Mouse (Mus musculus) lung, adult 18-20 months (tissue): ENCODE data around the gene Gm20458.

ENCODE experiments used
- DNase-seq, 2 experiments: peaks; one replicate each; pipeline ENCODE4 v3.0.0; 2022; ENCODE audit warnings: mixed read lengths in 2 of 2

The Gm20458 gene

GRCm38 (mm10) chr2:164435216-164436090 lies 25.3 kb upstream of the Gm20458 start:
- DNase-seq, result peak; percentile 53 to 79

GRCm38 (mm10) chr2:164436215-164436913 lies 24.4 kb upstream of the Gm20458 start:
- no peak for DNase-seq

- peak; percentile 75 to 81 for DNase-seq
Observed at GRCm38 (mm10) chr2:164436961-164437360, 23.8 kb upstream of the Gm20458 start.

- no peak for DNase-seq
Observed at GRCm38 (mm10) chr2:164437710-164438109, 23.1 kb upstream of the Gm20458 start.

GRCm38 (mm10) chr2:164438257-164438656 lies 22.5 kb upstream of the Gm20458 start:
- DNase-seq, result no peak

- no peak for DNase-seq
Observed at GRCm38 (mm10) chr2:164439001-164439421, 21.8 kb upstream of the Gm20458 start.

GRCm38 (mm10) chr2:164440314-164440713 lies 20.5 kb upstream of the Gm20458 start:
- peak; percentile 82 to 86 for DNase-seq

GRCm38 (mm10) chr2:164441155-164441554 lies 19.6 kb upstream of the Gm20458 start:
- DNase-seq, result peak; percentile 59 to 69

- no peak for DNase-seq
Observed at GRCm38 (mm10) chr2:164441731-164442130, 19.0 kb upstream of the Gm20458 start.

GRCm38 (mm10) chr2:164442315-164443050 lies 18.3 kb upstream of the Gm20458 start:
- peak; percentile 58 to 74 for DNase-seq

GRCm38 (mm10) chr2:164443051-164443437 lies 17.7 kb upstream of the Gm20458 start:
- DNase-seq, result peak; percentile 92 to 95

- DNase-seq, result peak in 1 of 2 experiments; percentile 41
Observed at GRCm38 (mm10) chr2:164443460-164444000, 17.2 kb upstream of the Gm20458 start, which contains the start of gene Sdc4. Sdc4 (minus strand) TSS chr2:164443887.

GRCm38 (mm10) chr2:164444701-164445100 lies 16.1 kb upstream of the Gm20458 start:
- no peak for DNase-seq

- DNase-seq, result no peak
Observed at GRCm38 (mm10) chr2:164445399-164446085, 15.2 kb upstream of the Gm20458 start.

GRCm38 (mm10) chr2:164446086-164446469 lies 14.7 kb upstream of the Gm20458 start:
- no peak for DNase-seq

GRCm38 (mm10) chr2:164448140-164448539 lies 12.6 kb upstream of the Gm20458 start:
- no peak for DNase-seq

GRCm38 (mm10) chr2:164448921-164449320 lies 11.8 kb upstream of the Gm20458 start:
- no peak for DNase-seq

- peak in 1 of 2 experiments; percentile 66 for DNase-seq
Observed at GRCm38 (mm10) chr2:164449341-164450042, 11.3 kb upstream of the Gm20458 start.

GRCm38 (mm10) chr2:164452000-164452676 lies 8.6 kb upstream of the Gm20458 start:
- peak in 1 of 2 experiments; percentile 68 for DNase-seq

- peak in 1 of 2 experiments; percentile 60 for DNase-seq
Observed at GRCm38 (mm10) chr2:164453047-164453757, 7.6 kb upstream of the Gm20458 start.
